Mouse (Mus musculus) skeletal muscle tissue, adult 2 months (tissue): ENCODE results near the gene Cdc25a.
A peak's percentile ranks its signal among the peaks of the same experiment; 100 is the strongest.

Experiments
- DNase-seq: peaks from one replicate; pipeline ENCODE4 v3.0.0-alpha.2; 2012; ENCODE audit warnings: low read depth, low spot score

Gene Cdc25a

DNA sequence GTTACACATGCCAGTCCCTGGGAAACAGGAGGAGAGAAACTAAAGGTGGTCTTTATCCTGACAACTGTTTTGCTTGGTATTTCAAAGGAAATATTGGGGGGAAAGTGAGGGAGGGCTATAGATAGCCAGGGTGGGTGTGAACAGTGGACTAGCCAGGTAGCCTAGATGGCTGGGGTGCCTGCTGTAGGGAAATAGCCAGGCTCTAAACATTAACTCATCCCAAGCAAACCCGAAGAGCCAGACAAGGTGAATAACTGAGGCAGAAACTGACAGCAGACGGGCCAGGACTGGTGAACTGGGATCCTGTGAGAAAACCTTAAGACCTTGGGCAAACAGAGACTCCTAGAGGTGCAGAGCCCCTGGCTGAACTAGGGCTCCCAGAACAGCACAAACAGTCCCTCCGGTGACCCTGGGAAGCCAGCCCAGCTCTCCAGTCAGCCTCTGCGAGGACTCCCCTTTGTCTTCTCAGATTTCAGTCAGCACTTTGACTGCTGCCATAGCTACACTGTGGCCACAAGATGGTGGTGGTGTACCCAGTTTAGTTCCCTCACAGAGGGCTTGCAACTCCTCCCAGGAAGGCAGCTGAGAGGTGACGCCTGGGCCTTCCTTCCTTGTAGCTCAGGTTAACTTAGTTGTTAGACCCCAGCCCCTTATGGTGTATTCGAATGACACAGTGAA lies 19.2 kb downstream of the Cdc25a start:
- peak; percentile 92 for DNase-seq

DNA sequence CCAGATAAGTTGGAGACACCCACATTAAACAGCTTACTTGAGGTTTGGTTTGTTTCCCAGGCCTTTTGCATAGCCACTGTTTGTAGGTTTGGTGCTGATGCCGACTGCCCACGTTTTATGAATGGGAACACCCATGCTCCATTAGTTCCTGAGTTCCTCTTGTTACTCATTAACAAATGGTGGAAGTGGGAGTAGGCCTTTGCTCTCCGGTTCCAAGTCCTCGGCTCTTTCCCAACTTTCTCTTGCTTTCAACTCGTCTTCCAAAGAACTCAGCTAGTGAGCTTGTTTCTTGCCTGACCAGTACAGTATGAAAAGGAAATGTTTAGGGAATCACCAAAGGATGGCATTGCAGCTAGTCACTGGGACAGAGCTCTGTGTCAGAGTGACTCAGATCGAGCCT lies 20.2 kb downstream of the Cdc25a start:
- DNase-seq: peak; percentile 57

- peak; percentile 88 for DNase-seq
These were observed 21.1 kb downstream of the Cdc25a start for GRCm38 (mm10) chr9:109896253-109897150.

GRCm38 (mm10) chr9:109898027-109898426 lies 22.6 kb downstream of the Cdc25a start:
- peak; percentile 77 for DNase-seq

- no peak for DNase-seq
These were observed 24.0 kb downstream of the Cdc25a start for GRCm38 (mm10) chr9:109899361-109899760.

GRCm38 (mm10) chr9:109899774-109900173 lies 24.4 kb downstream of the Cdc25a start:
- DNase-seq: no peak

GRCm38 (mm10) chr9:109900604-109901003 lies 25.2 kb downstream of the Cdc25a start:
- DNase-seq: no peak

DNA sequence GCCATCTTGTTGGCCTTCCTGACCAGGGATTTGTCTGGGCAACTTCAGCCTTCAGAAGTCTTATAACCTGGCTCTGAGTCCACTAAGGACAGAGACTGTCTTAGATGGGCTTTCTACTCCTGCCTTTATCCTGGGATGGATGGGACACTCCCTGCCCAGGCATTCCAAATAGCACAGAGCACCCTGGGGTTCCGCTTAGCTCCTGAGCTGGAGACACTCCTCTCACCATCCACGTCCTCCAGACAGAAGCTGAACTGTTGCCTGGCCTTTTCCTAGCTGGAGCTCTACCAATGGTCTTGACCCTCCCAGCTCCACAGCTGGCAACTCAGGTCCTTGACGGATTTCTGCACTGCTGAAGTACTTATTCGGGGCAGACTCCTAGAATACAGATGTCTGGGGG lies 26.9 kb downstream of the Cdc25a start:
- no peak for DNase-seq

DNA sequence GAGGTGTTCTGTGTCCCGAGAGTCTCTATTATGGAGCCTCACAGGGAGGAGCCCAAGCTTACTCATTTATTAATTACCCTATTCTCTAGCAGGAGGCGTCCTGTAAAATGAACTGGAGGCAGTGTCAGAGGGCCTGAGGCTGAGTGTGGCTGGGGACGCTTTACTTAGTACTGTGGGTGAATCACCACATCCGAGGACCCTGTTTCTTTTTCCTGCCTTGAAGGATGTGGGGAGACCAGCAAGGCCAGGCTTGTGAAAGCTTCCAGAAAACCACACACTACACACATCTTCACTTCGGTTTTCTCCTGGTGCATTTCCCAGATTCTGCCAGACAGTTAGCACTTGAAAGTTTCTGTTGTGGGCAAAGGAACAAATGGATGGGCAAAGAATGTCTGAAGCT lies 27.4 kb downstream of the Cdc25a start:
- DNase-seq: no peak

- peak; percentile 66 for DNase-seq
These were observed 31.9 kb downstream of the Cdc25a start for GRCm38 (mm10) chr9:109907300-109907699.

DNA sequence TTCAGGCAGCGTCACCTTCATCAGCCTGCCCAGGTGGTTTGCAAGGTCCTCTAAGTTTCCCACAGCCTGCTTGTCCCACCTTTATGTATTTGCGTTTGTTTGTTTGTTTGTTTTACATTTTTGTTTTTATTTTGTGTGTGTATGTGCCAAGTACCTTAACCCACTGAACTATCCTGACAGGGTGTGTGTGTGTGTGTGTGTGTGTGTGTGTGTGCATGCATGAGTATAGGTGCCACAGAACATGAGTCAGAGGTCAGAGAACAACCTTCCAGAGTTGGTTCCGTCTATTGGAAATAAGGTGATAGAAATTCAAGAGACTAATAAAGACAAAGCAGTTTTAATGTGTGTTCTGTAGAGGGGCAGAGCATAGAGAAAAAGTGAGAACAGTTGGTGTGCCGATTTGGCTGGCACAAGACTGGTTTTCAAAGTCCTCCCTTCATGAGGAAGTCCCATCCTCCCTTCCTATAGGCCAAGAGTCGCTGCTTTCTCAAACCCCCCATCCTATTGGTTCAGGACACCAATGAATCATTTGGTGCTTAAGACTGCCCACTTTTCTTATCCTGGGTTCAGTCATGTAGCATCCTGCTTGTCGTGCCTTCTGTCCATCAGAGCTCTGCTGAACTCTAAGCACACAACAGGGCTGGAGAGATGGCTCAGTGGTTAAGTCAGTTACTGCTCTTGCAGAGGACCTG lies 32.5 kb downstream of the Cdc25a start:
- no peak for DNase-seq

DNA sequence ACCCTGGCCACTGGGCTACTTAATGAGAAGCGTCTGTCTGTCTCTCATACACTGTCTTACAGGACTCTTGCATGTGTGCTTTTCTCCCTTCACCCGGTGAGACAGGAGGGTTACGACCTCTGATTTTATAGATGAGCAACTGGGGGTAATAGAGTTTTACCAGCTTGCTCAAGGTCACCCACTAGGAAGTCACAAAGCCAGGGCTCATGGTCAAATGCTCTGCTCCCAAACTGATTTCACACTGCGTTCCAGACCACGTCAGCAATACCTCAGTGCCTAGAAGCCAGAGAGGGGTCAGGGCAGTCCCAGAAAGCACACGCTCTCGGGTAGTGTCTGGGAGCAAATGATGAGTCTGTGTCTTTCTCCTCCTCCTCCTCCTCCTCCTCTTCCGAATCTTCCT lies 33.7 kb downstream of the Cdc25a start:
- no peak for DNase-seq

- DNase-seq: no peak
These were observed 34.5 kb downstream of the Cdc25a start for GRCm38 (mm10) chr9:109909926-109910325.

DNA sequence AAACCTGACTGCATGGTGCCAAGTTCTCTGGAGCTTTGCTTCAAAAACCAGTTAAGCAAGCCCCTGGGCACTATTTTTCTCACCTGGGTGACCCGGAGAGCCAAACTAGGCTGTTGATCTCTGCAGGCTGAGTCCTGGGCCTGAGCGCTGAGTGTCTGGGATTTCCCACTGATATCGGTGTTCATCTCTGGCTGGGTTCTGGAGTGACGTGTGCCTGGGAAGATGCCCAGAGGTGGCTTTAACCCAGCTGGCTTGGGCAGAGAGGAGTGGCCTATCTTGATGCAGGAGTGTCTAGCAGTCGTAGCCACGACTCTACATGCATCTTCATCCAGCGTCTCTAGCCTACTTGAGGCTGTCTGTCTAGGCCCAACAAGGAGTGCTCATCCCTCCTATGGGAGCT lies 36.4 kb downstream of the Cdc25a start:
- peak; percentile 89 for DNase-seq

- DNase-seq: no peak
These were observed 39.0 kb downstream of the Cdc25a start for GRCm38 (mm10) chr9:109914269-109914926.

- DNase-seq: peak; percentile 46
These were observed 42.6 kb downstream of the Cdc25a start for GRCm38 (mm10) chr9:109917931-109918330.

- no peak for DNase-seq
These were observed 53.8 kb downstream of the Cdc25a start for GRCm38 (mm10) chr9:109929131-109929530.

DNA sequence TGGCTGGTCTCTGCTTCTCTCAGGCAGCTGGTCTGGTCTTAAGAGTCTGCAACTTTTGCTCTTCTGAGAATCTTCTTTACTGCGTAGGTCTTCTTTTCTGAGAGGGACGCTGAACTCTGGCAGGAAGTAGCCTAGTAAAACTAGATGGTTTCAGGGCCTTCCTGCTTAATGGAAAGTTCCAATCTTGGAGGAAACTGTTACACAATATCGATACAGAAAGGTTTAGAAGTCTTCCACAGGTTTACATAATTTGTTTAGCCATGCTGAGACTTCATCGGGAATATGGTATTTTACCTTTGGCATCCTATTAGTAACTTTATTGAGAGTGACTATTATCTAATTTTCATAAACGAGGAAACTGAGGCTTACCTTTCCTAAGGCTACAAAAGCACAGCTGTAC lies 54.7 kb downstream of the Cdc25a start:
- no peak for DNase-seq

- no peak for DNase-seq
These were observed 55.4 kb downstream of the Cdc25a start for GRCm38 (mm10) chr9:109930752-109931151.

GRCm38 (mm10) chr9:109931257-109932171 lies 56.1 kb downstream of the Cdc25a start, which contains the start of gene Map4:
Gene Map4, plus strand, starts transcription at chr9:109931460.
- peak; percentile 97 for DNase-seq

GRCm38 (mm10) chr9:109932361-109932755 lies 57.0 kb downstream of the Cdc25a start:
- DNase-seq: peak; percentile 38
